Mouse (Mus musculus): Measurements from ENCODE around the gene Oxct2a. TPM values are rescaled to one million over a fixed set of nuclear protein-coding genes. Genes with fewer than 3 reads are reported as not detected.
"Not testable (repeated sequence)": the region's sequence is repeated elsewhere in the genome, so short reads cannot be mapped to it uniquely, and the experiment has no call there.

The Oxct2a gene
- total RNA-seq, 2 experiments from 2014 or later, result not detected

DNA sequence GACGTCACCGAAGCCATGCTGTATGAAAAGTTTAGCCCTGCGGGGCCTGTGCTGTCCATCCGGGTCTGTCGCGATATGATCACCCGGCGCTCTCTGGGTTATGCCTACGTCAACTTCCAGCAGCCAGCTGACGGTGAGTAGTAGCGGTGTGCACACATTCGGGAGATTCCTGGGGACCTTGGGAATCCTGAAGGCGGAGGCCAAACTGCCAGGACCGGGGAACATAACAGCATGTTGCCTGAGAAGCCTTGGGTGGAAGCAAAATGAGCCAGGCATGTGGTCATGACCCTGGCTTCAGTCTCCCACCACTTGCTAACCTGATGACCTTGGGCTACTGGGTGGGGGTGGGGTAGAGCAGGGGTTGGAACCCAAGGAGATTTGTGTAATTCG is 39.8 kb downstream of the Oxct2a start:
- intact Hi-C loops (cut with DNase I); DNase-seq (ENCODE audit: low spot score in 2 of 2): not testable (repeated sequence)

DNA sequence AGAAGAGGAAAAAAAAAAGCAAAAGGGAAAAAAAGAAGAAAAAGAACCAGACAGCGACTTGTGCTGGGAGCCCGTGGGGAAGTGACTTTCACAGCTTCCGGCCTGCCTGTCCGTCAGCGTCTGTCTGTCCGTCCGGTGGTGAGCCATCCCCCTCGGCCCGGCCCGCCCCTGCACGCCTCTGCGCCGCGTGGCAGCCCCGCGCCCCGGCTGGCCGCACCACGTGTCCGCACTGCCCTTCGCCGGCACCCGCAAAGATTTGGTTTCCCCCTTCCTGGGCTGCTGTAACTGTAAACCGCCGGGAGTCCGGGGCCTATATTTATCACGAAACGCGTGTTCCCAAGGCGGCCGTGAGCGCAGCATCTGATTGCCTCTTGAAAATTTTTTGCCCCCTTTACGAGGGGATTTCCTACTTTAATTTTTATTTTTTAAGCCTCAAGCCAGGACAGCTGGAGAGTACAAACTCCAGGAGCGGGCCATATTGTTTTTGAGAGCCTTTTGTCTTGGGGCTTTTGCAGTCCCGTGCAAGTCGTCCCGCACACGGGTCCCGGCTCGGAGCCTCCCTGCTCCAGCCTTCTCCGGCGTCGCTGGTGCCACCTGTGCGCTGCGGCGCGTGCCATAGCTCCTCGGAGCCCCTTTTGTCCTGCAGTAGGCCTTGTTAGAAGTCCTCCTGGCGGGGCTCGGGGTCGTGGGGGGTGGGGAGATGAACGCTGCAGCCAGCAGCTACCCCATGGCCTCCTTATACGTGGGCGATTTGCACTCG is 40.3 kb downstream of the Oxct2a start:
- intact Hi-C loops (cut with DNase I), result not testable (repeated sequence)
- peak; percentile 46 to 61 for DNase-seq (ENCODE audit: low spot score in 2 of 2)

DNA sequence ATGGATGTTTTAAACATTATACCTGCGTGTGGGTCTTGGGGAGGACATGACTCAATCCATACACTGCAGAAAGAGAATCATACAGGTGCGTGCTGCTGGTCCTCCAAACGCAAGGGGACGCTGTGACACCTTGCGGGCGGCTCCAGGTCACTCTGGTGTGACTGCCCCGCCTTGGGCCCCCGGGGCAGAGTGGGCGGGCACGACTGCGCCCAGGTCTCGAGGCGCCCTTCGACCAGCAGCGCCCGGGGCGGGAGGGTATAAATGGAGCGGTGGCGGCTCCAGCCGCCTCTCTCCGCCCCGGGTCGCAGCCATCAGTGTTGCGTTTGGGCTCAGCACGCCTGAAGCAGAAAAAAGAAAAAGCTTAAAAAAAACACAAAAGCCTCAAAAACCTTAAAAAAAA is 40.9 kb downstream of the Oxct2a start:
- DNase-seq (ENCODE audit: low spot score in 2 of 2), result peak; percentile 84 to 86
- intact Hi-C loops (cut with DNase I), result no loop called here

- no peak for DNase-seq (ENCODE audit: low spot score in 2 of 2)
- intact Hi-C loops (cut with DNase I), result no loop called here
Measured at GRCm38 (mm10) chr4:123280117-123280516, 43.3 kb downstream of the Oxct2a start.

Other genes with a start within 250 kb of the Oxct2a start
- under 1 TPM; 0.14 to 0.15 TPM for gene Bmp8b, start 218.5 kb downstream of the Oxct2a start, total RNA-seq (2021)
- gene Oxct2b, start 207.4 kb downstream of the Oxct2a start, total RNA-seq (2021), result under 1 TPM in 1 of 2 experiments, not detected in 1; 0.34 TPM
- 10 to 100 TPM; 16.4 to 23.4 TPM for gene Ppie, start 183.7 kb downstream of the Oxct2a start, total RNA-seq (2021)
- 100 to 1,000 TPM; 549 to 564 TPM for gene Hpcal4, start 140.4 kb downstream of the Oxct2a start, total RNA-seq (2021)
- 10 to 100 TPM in 1 of 2 experiments, 1 to 10 TPM in 1; 8.9 to 10.0 TPM for gene Nt5c1a, start 122.1 kb downstream of the Oxct2a start, total RNA-seq (2021)
- 1 to 10 TPM; 4.4 TPM for gene Heyl, start 90.1 kb downstream of the Oxct2a start, total RNA-seq (2021)
- gene Pabpc4, start 61.3 kb downstream of the Oxct2a start, total RNA-seq (2021), result 10 to 100 TPM; 38.7 to 41.9 TPM
- under 1 TPM in 1 of 2 experiments, not detected in 1; 0.32 TPM for gene Bmp8a, start 19.6 kb upstream of the Oxct2a start, total RNA-seq (2021)

Data from left cerebral cortex, postnatal 36 days (tissue).